11 mouse cellular contexts compared by ENCODE assay signal in the genomic region with DNA sequence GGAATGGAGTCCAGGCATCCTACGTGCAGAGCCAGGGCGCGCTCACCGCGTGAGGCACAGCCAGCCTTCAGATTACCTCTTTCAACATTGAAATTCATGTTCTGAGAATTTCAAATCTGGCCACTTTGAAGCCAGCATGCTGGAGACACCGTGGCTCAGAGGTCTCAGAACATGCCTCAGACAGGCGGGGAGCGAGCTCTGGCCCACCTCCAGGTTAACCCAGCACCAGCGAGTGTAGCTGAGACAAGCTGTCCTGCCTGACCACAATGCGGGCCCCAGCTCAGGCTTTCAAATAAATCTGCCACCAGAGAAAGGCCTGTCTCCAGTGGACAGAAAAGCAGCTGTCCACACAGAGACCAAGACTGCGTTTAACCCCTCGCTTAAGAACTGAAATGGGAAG.
DNase-seq lines count a peak whose midpoint lies in the region; ATAC-seq and TF ChIP-seq lines count a peak whose summit lies in the region.
"Had no signal": no experiment of that assay in that cellular context is flagged by ENCODE, and none has a peak within 500 bp of the region (broad histone marks: within the 10 kb centered on the region; RNA-seq: fewer than 3 reads in every experiment).

No protein-coding gene starts in this region.

- no peaks in the 10 kb centered on the region for H3K4me1 ChIP-seq in forebrain, postnatal 0 days (ENCODE audit: insufficient read depth)
- H3K4me1 ChIP-seq in forebrain, embryonic 11.5 days (replicated peaks; ENCODE audit: control insufficient read depth, insufficient read depth, low read length): no peaks in the 10 kb centered on the region
- H3K4me1 ChIP-seq in kidney, adult 2 months (ENCODE audit: control insufficient read depth, insufficient read depth, low read length): no peaks in the 10 kb centered on the region
- H3K4me1 ChIP-seq in hindbrain, embryonic 14.5 days (replicated peaks; ENCODE audit: control insufficient read depth, insufficient read depth, low read length): 0 out of 2 replicates have a peak, but pooled peaks cover 5% of the 10 kb centered on the region

- no peak for TF ChIP-seq CTCF in forebrain, postnatal 0 days (IDR thresholded peaks at IDR 0.05; ENCODE audit: low read depth)
- no peak for TF ChIP-seq CTCF in kidney, adult 2 months (conservative IDR thresholded peaks at IDR 0.05; ENCODE audit: insufficient read depth, insufficient read length, low read depth, low read length)

- H3K9ac ChIP-seq in forebrain, postnatal 0 days: no peak overlapping the region
- no peak overlapping the region for H3K9ac ChIP-seq in forebrain, embryonic 11.5 days (ENCODE audit: low read length)
- H3K9ac ChIP-seq in hindbrain, embryonic 14.5 days: no peak overlapping the region
- H3K9ac ChIP-seq: limb, embryonic 13.5 days had no signal

- no peaks in the 10 kb centered on the region for H3K9me3 ChIP-seq in forebrain, postnatal 0 days (ENCODE audit: low read length)
- no peaks in the 10 kb centered on the region for H3K9me3 ChIP-seq in forebrain, embryonic 11.5 days (ENCODE audit: control insufficient read depth, low read length)
- H3K9me3 ChIP-seq in hindbrain, embryonic 14.5 days (ENCODE audit: control insufficient read depth, low read length): no peaks in the 10 kb centered on the region
- H3K9me3 ChIP-seq: limb, embryonic 13.5 days had no signal

- DNase-seq in forebrain, postnatal 0 days: no peak
- DNase-seq in forebrain, embryonic 11.5 days (ENCODE audit: low spot score): no peak
- DNase-seq in kidney, postnatal 4 days: peak; percentile 59 to 67
- no peak for DNase-seq in kidney, adult 2 months
- DNase-seq in 3T3-L1 (ENCODE audit: low read depth, low spot score): peak; percentile 18
- no peak for DNase-seq in hindbrain, embryonic 14.5 days (ENCODE audit: low spot score)
- DNase-seq in B cell, adult 2 months: no peak
- DNase-seq: gastrocnemius, postnatal 14 days; retina, postnatal 1 day; thymus, adult 2 months had no signal

- no peak overlapping the region for H3K4me3 ChIP-seq in forebrain, postnatal 0 days (ENCODE audit: low read depth, low read length)
- H3K4me3 ChIP-seq in forebrain, embryonic 11.5 days (ENCODE audit: low read depth, low read length): no peak overlapping the region
- H3K4me3 ChIP-seq in kidney, adult 2 months (ENCODE audit: insufficient read depth, low read depth, low read length): no peak overlapping the region
- H3K4me3 ChIP-seq in hindbrain, embryonic 14.5 days (replicated peaks; ENCODE audit: low read length): no peak overlapping the region
- H3K4me3 ChIP-seq: limb, embryonic 13.5 days had no signal

- no peak overlapping the region for H3K4me2 ChIP-seq in forebrain, postnatal 0 days (ENCODE audit: low read depth)
- no peak overlapping the region for H3K4me2 ChIP-seq in forebrain, embryonic 11.5 days (ENCODE audit: low read depth, low read length, severe bottlenecking)
- H3K4me2 ChIP-seq in hindbrain, embryonic 14.5 days (replicated peaks): no peak overlapping the region
- H3K4me2 ChIP-seq: limb, embryonic 13.5 days had no signal

- H3K36me3 ChIP-seq in forebrain, postnatal 0 days (ENCODE audit: insufficient read depth): peaks cover 8% of the 10 kb centered on the region; the same call in 1 of the 2 replicates
- no peaks in the 10 kb centered on the region; the same call in 1 of the 2 replicates for H3K36me3 ChIP-seq in forebrain, embryonic 11.5 days (ENCODE audit: control insufficient read depth, insufficient read depth, low read length)
- H3K36me3 ChIP-seq in kidney, adult 2 months (ENCODE audit: control insufficient read depth, insufficient read depth, low read length): peaks cover 1% of the 10 kb centered on the region; the same call in 1 of the 2 replicates
- H3K36me3 ChIP-seq in hindbrain, embryonic 14.5 days (replicated peaks; ENCODE audit: control insufficient read depth, insufficient read depth): peaks cover 19% of the 10 kb centered on the region

- no peaks in the 10 kb centered on the region for H3K27me3 ChIP-seq in forebrain, postnatal 0 days (ENCODE audit: insufficient read depth, low read length)
- H3K27me3 ChIP-seq in forebrain, embryonic 11.5 days (ENCODE audit: control insufficient read depth, insufficient read depth, low read length): no peaks in the 10 kb centered on the region
- no peaks in the 10 kb centered on the region for H3K27me3 ChIP-seq in kidney, adult 2 months (replicated peaks; ENCODE audit: control insufficient read depth, insufficient read depth, low read length)
- no peaks in the 10 kb centered on the region for H3K27me3 ChIP-seq in hindbrain, embryonic 14.5 days (ENCODE audit: control insufficient read depth, insufficient read depth, low read length)
- H3K27me3 ChIP-seq: limb, embryonic 13.5 days had no signal

- WGBS in forebrain, postnatal 0 days: 58% methylated on average over 12 of the region's 12 CpGs
- WGBS in forebrain, embryonic 11.5 days: 96% methylated on average over 12 of the region's 12 CpGs
- WGBS in kidney, adult 2 months: 70% methylated on average over 12 of the region's 12 CpGs
- WGBS in hindbrain, embryonic 14.5 days: 71% methylated on average over 12 of the region's 12 CpGs

- ATAC-seq in forebrain, postnatal 0 days: peak; percentile 39; the same call in 1 of the 2 replicates
- ATAC-seq in forebrain, embryonic 11.5 days (replicated peaks; ENCODE audit: low FRiP score): no peak
- no peak for ATAC-seq in hindbrain, embryonic 14.5 days (ENCODE audit: low FRiP score)

- 0 out of 2 replicates have a peak overlapping the region, but pooled peaks have one; percentile 9 for H3K27ac ChIP-seq in forebrain, postnatal 0 days (ENCODE audit: low read depth, low read length)
- H3K27ac ChIP-seq in forebrain, embryonic 11.5 days (ENCODE audit: low read depth, low read length): no peak overlapping the region
- H3K27ac ChIP-seq in kidney, adult 2 months (ENCODE audit: insufficient read depth, low read depth, low read length): no peak overlapping the region
- H3K27ac ChIP-seq in hindbrain, embryonic 14.5 days: peak overlapping the region; percentile 4; the same call in 1 of the 2 replicates

- no peak for TF ChIP-seq POLR2A in kidney, adult 2 months (IDR thresholded peaks at IDR 0.05; ENCODE audit: low read depth, low read length)

Comparison
In these comparisons a context has a peak if more than half of its experiments do, and no peak if none do; other contexts are left out.
1. DNase-seq: peak in kidney, postnatal 4 days (2 of 2) and 3T3-L1 (single experiment); none in forebrain, postnatal 0 days (single experiment), forebrain, embryonic 11.5 days (single experiment), kidney, adult 2 months (single experiment), hindbrain, embryonic 14.5 days (single experiment) and B cell, adult 2 months (0 of 2).
2. H3K27ac ChIP-seq: peak in forebrain, postnatal 0 days (single experiment) and hindbrain, embryonic 14.5 days (single experiment); none in forebrain, embryonic 11.5 days (single experiment) and kidney, adult 2 months (single experiment).